Mouse (Mus musculus): Measurements from ENCODE around the gene Zfp385c.

DNA sequence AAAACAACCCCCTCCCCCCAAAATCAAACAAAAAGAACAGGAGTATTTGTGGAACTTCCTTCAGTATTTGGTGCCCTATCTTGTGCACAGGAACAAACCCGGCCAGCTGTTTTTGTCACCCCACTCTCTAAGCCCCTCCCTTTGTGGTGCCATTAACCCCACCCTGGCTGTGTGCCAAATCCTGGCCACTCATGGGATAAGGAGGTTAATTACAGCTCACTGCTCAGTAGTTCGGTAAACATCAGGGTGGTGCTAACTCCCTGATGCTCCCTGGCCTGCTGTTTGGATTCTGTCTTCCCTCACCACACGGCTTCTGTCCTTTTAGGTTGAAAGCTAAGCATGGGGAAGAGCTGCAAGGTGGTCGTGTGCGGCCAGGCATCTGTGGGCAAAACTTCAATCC lies 68.4 kb downstream of the Zfp385c start:
- TF ChIP-seq POLR2A (IDR thresholded peaks at IDR 0.05; ENCODE audit: insufficient read depth, low read depth, low read length) (no peak), CTCF (IDR thresholded peaks at IDR 0.05) (no peak)

Data from heart, adult 2 months (tissue).